Mouse (Mus musculus) forebrain, embryonic 16.5 days (tissue): ENCODE results near the gene Tgfbr3l. TPM values are rescaled to one million over a fixed set of nuclear protein-coding genes. Genes with fewer than 3 reads are reported as not detected.

ENCODE experiments used
- ATAC-seq: fragments of 200-750 bp; cut with Nextera tagmentation; 2 replicates; pipeline ENCODE4 v1.8.0; 2017; ENCODE audit warnings: mild to moderate bottlenecking, moderate library complexity
- H3K27ac ChIP-seq: fragments of 300-500 bp; sonication (generic); 2 replicates; pipeline ENCODE4 v1.5.1; 2014; ENCODE audit warnings: low read length, control low read depth
- H3K27me3 ChIP-seq: fragments of 300-500 bp; sonication (generic); replicated peaks from 2 replicates; pipeline ENCODE4 v1.6.1; 2014; ENCODE audit warnings: low read length; ENCODE audit not compliant: control insufficient read depth, insufficient read depth
- H3K36me3 ChIP-seq: fragments of 300-500 bp; sonication (generic); 2 replicates; pipeline ENCODE4 v1.6.1; 2014; ENCODE audit not compliant: control insufficient read depth, insufficient read depth
- H3K4me1 ChIP-seq: fragments of 300-500 bp; sonication (generic); replicated peaks from 2 replicates; pipeline ENCODE4 v1.6.1; 2014; ENCODE audit warnings: low read length; ENCODE audit not compliant: control insufficient read depth, insufficient read depth
- H3K4me2 ChIP-seq: fragments of 300-500 bp; sonication (generic); 2 replicates; pipeline ENCODE4 v1.6.1; 2014; ENCODE audit warnings: mild to moderate bottlenecking, low read length, control low read depth
- H3K4me3 ChIP-seq: fragments of 300-500 bp; sonication (generic); replicated peaks from 2 replicates; pipeline ENCODE4 v1.5.1; 2014; ENCODE audit warnings: mild to moderate bottlenecking, low read length, control low read depth
- H3K9ac ChIP-seq: fragments of 300-500 bp; sonication (generic); replicated peaks from 2 replicates; pipeline ENCODE4 v1.6.1; 2014; ENCODE audit warnings: low read depth, low read length, control low read depth
- H3K9me3 ChIP-seq: fragments of 300-500 bp; sonication (generic); 2 replicates; pipeline ENCODE4 v1.6.1; 2016; ENCODE audit warnings: low read length; ENCODE audit not compliant: control insufficient read depth
- WGBS: fragments of 180-500 bp; shearing (Covaris S2); extraction: QIAGEN DNeasy Blood & Tissue Kit; methylation state at CpG from one replicate; pipeline ENCODE4 v1.1.7; 2014; 5-methylcytosine and 5-hydroxymethylcytosine counted together
- polyA plus RNA-seq: library from polyadenylated mRNA; unstranded; fragments of >200 nt; fragmentation: Nextera tagmentation; extraction: Ambion mirVana; gene quantifications from 2 replicates; pipeline ENCODE4 v1.2.1, GENCODE M21; 2015

Gene Tgfbr3l
- polyA plus RNA-seq, result 2.6 and 3.3 TPM in 2 replicates

- Histone ChIP-seq H3K4me2 (no peak within 1 kb of the TSS), H3K27ac (no peak within 1 kb of the TSS), H3K9ac (no peak within 1 kb of the TSS), H3K4me1 (peaks cover 4% of the 10 kb centered on the region), H3K27me3 (no peaks in the 10 kb centered on the region), H3K9me3 (no peaks in the 10 kb centered on the region), H3K4me3 (no peak within 1 kb of the TSS), H3K36me3 (peaks cover 42% of the 10 kb centered on the region)
- no peak for ATAC-seq
- 76% methylated on average over 15 of the region's 15 CpGs for WGBS
Observed at GRCm38 (mm10) chr8:4247951-4248540, at the start of gene Tgfbr3l. Tgfbr3l (plus strand) TSS chr8:4248214.

DNA sequence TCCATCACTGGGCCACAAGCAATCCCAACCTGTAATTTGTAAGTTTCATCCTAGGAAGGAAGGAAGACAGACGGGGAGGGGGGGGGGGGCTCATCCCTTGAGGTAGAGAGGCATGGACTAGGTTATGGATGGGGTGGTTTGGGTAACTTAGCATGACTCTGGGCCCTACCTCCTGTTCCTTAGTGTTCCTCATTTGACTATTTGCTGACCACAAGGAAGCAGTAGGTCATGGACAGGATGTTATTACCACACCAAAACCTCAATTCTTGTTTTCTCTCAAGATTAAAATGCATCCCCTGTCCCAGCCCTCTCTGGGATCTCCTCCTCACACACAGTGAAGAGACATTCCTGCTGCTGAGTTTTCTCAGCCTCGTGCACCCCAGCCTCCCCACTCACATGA lies 46.7 kb upstream of the Tgfbr3l start:
- H3K27me3 ChIP-seq, result peaks cover 4% of the 10 kb centered on the region; the same call in 1 of the 2 replicates
- H3K27ac ChIP-seq, result no peak overlapping the region
- H3K4me2 ChIP-seq, result no peak overlapping the region
- 50% methylated on average over 2 of the region's 2 CpGs for WGBS
- no peak for ATAC-seq
- peaks cover 16% of the 10 kb centered on the region for H3K36me3 ChIP-seq
- peaks cover 4% of the 10 kb centered on the region for H3K4me1 ChIP-seq
- H3K4me3 ChIP-seq, result no peak overlapping the region
- no peaks in the 10 kb centered on the region for H3K9me3 ChIP-seq
- H3K9ac ChIP-seq, result no peak overlapping the region

DNA sequence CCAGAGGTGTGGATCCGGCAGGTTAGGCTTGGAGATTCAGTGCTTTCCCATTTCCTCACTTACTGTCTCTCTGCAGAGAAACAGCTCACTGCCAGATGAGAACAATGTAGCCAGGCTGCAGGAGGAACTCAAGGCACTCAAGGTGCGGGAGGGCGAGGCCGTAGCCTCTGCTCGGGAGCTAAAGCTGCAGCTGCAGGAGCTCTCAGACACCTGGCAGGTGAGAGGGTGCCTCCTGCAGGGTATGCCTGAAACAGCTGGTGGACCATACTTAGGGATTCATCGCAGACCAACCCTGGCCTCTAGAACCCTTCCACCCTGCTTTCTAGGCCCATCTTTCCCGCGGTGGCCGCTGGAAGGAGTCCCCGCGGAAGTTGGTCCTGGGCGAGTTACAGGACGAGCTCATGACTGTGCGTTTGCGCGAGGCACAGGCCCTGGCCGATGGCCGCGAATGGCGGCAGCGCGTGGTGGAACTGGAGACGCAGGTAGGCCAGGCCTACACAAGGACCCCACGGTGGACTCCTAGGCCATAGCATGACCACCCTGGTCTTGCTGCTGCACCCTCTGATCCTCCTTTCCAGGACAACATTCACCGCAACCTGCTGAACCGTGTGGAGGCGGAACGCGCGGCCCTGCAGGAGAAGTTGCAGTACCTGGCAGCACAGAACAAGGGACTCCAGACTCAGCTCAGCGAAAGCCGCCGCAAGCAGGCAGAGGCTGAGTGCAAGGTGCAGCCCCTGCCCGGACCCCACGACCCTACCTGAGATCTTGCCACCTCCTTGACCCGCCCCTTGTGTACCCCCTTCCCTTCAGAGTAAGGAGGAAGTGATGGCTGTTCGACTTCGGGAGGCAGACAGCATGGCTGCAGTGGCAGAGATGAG lies 42.5 kb upstream of the Tgfbr3l start:
- Histone ChIP-seq H3K4me1 (peaks cover 15% of the 10 kb centered on the region), H3K27me3 (peaks cover 4% of the 10 kb centered on the region; the same call in 1 of the 2 replicates), H3K9ac (no peak overlapping the region), H3K9me3 (0 out of 2 replicates have a peak, but pooled peaks cover 3% of the 10 kb centered on the region), H3K4me3 (no peak overlapping the region), H3K36me3 (peaks cover 24% of the 10 kb centered on the region), H3K27ac (no peak overlapping the region), H3K4me2 (no peak overlapping the region)
- WGBS, result 24% methylated on average over 38 of the region's 38 CpGs
- ATAC-seq, result no peak

DNA sequence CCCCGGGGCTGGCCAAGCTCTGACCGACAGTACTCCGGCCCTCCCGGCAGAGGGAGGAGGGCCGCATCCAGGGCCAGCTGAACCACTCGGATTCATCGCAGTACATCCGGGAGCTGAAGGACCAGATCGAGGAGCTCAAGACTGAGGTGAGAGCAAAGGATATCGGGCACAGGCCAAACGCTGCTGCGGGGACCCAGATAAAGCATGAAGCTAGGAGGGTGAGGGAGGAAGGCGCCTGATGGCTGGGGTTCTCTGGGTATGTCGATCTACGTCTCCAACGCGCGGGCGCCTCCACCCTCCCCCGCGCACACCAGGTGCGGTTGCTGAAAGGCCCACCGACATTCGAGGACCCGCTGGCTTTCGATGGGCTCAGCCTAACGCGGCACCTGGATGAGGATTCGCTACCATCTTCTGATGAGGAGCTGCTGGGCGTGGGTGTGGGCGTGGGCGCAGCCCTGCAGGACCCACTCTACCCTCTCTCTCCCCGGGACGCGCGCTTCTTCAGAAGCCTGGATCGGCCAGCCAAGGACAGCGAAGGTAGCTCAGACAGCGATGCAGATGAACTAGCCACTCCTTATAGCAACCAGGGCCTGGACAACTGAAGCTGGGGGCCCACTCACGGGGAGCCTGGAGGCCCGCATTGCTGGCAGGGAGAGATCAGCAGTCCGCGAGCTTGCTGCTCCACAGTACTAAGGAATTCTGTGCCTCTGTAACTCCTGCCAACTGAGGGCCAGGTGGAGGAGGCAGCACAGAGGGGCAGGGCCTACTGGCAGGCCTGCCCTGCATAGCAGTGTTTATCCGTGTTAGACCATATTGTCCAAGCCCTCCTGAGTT lies 41.6 kb upstream of the Tgfbr3l start:
- no peak for ATAC-seq
- H3K27ac ChIP-seq, result no peak overlapping the region
- peaks cover 4% of the 10 kb centered on the region; the same call in 1 of the 2 replicates for H3K27me3 ChIP-seq
- H3K36me3 ChIP-seq, result peaks cover 27% of the 10 kb centered on the region
- 15% methylated on average over 43 of the region's 44 CpGs for WGBS
- 0 out of 2 replicates have a peak overlapping the region, but pooled peaks have one; percentile 5 for H3K4me2 ChIP-seq
- H3K9me3 ChIP-seq, result 0 out of 2 replicates have a peak, but pooled peaks cover 3% of the 10 kb centered on the region
- H3K4me1 ChIP-seq, result peaks cover 15% of the 10 kb centered on the region
- no peak overlapping the region for H3K4me3 ChIP-seq
- peak overlapping the region; percentile 29 for H3K9ac ChIP-seq

DNA sequence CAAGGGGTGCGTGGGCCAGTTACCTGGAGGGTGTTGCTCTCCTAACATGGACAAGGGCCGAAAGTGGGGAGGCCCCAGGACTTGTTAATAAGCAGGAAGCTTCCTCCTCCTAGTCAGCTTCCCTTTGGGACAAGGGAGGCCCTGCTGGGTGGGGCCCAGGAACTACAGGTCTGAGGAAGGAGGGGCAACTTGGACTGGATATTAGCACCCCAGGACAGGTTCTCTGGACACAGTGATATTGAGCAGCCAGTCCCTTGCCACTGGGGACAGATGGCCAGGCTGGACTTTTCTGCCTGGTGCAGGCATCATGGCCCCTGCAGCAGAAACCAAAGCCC lies 41.0 kb upstream of the Tgfbr3l start:
- 0 out of 2 replicates have a peak, but pooled peaks cover 3% of the 10 kb centered on the region for H3K9me3 ChIP-seq
- H3K4me3 ChIP-seq, result no peak overlapping the region
- H3K4me2 ChIP-seq, result no peak overlapping the region
- peaks cover 15% of the 10 kb centered on the region for H3K4me1 ChIP-seq
- H3K36me3 ChIP-seq, result peaks cover 27% of the 10 kb centered on the region
- ATAC-seq, result no peak
- peaks cover 4% of the 10 kb centered on the region; the same call in 1 of the 2 replicates for H3K27me3 ChIP-seq
- 47% methylated on average over 2 of the region's 2 CpGs for WGBS
- H3K27ac ChIP-seq, result no peak overlapping the region
- no peak overlapping the region for H3K9ac ChIP-seq

DNA sequence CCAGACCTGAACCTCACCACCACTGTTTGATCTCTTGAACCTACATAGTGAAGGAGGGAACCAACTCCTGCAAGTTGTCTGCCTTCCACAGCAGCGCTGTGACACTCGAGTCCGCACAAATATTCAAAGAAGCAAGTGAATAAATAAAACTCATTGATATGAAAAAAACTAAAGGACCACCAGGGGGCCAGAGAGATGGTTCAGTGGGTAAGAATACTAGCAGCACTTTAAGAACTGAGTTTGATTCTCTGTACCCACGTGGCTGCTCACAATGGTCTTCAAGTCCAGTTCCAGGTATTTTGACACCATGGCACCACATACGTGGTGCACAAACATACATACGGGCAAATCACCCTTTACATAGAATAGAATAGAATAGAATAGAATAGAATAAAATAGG lies 36.9 kb upstream of the Tgfbr3l start:
- 0 out of 2 replicates have a peak, but pooled peaks cover 3% of the 10 kb centered on the region for H3K9me3 ChIP-seq
- peaks cover 19% of the 10 kb centered on the region for H3K36me3 ChIP-seq
- no peak overlapping the region for H3K9ac ChIP-seq
- H3K4me1 ChIP-seq, result peaks cover 48% of the 10 kb centered on the region
- no peaks in the 10 kb centered on the region for H3K27me3 ChIP-seq
- H3K27ac ChIP-seq, result no peak overlapping the region
- no peak for ATAC-seq
- H3K4me2 ChIP-seq, result no peak overlapping the region
- WGBS, result 62% methylated on average over 6 of the region's 6 CpGs
- H3K4me3 ChIP-seq, result no peak overlapping the region

DNA sequence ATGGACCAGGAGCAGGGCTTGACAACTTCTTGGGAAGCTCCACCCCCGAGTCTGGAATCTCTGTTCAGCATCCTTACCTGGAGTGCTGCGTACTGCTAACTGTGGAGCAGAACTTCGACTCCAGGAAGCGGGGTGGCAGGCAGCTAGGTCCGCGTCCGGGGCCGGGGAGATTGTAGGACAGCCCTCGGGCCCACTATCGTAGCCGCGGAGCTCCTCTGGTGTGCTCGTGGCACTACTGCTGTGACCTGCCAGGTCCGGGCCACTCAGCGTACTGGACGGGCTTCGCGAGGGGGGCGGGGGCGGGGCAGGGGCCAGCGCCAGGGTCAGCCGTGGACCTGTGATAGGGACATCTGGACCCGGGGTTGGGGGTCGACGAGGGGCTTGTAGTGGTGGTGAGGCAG lies 35.2 kb upstream of the Tgfbr3l start:
- Histone ChIP-seq H3K4me3 (peak overlapping the region; percentile 49), H3K4me1 (peaks cover 35% of the 10 kb centered on the region), H3K27ac (peak overlapping the region; percentile 16; the same call in 1 of the 2 replicates), H3K4me2 (peak overlapping the region; percentile 96), H3K9me3 (0 out of 2 replicates have a peak, but pooled peaks cover 3% of the 10 kb centered on the region), H3K9ac (peak overlapping the region; percentile 62), H3K36me3 (peaks cover 17% of the 10 kb centered on the region), H3K27me3 (no peaks in the 10 kb centered on the region)
- WGBS, result under 1% methylated on average over 25 of the region's 25 CpGs
- ATAC-seq, result peak; percentile 1; the same call in 1 of the 2 replicates

DNA sequence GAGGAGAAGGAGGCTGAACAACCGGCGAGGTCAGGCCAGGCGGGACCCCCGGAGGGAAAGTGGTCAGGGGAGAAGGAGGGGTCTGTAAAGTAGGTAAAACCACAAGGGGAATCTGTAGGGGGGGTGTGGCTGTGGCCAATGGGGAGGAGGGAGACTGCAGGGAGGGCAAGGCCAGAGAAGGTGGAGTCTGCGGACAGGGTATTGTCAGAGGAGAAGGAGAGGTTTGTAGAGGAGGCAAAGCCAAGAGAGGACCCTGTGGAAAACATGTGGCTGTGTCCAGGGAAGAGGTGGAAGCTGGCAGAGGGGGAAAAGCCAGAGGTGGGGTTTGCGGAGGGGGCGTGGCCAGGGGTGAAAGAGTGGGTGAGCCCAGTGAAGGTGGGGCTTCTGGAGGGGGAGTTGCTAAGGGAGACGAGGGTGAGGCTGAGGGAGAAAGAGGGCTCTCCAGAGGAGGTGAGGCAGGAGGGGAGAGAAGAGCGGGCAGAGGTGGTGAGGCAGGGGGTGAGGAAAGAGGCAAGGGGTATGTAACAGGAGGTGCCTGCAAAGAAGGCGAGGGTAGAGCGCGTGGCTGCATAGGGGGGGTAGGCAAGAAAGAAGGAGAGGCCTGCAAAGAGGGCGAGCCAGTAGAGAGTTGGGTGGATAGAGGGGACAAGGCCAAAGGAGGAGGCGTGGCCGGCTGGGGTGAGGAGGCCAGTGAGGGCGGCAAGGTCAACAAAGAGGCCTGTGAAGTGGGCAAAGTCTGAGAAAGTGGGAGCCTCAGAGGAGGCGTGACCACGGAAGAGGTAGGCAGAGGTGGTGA lies 34.6 kb upstream of the Tgfbr3l start:
- WGBS, result 8% methylated on average over 18 of the region's 18 CpGs
- H3K27ac ChIP-seq, result no peak overlapping the region; the same call in 1 of the 2 replicates
- peaks cover 17% of the 10 kb centered on the region for H3K36me3 ChIP-seq
- peak overlapping the region; percentile 49 for H3K4me3 ChIP-seq
- H3K4me1 ChIP-seq, result peaks cover 35% of the 10 kb centered on the region
- H3K9me3 ChIP-seq, result 0 out of 2 replicates have a peak, but pooled peaks cover 3% of the 10 kb centered on the region
- peak overlapping the region; percentile 96 for H3K4me2 ChIP-seq
- peak overlapping the region; percentile 62 for H3K9ac ChIP-seq
- ATAC-seq, result peak; percentile 6
- H3K27me3 ChIP-seq, result no peaks in the 10 kb centered on the region
